Mouse (Mus musculus): Measurements from ENCODE around the gene Raly. TPM values are rescaled to one million over a fixed set of nuclear protein-coding genes. Genes with fewer than 3 reads are reported as not detected.

The Raly gene
- total RNA-seq, 2 experiments from 2014 or later = 190 to 194 TPM

DNA sequence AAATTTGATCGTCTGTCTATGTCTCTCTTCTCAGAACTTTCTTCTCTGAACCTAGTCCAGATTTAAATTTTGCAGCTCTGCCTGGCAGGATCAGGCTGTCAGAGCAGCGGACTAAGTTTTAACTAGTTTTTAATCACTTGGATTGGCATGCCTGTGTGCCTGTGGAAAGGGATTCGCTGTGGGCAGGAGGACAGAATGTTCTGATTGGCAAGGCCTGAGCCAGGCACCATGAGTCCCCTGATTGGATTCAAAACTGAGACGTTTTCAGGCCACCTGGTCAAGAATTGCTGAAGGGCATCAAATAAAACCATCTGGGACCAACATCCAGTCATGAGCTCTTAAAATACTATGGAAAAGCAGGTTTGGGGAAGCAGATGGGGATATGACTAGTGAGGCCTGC, 8.5 kb upstream of the Raly start:
- no peak for DNase-seq (ENCODE audit: low spot score in 2 of 2)

DNA sequence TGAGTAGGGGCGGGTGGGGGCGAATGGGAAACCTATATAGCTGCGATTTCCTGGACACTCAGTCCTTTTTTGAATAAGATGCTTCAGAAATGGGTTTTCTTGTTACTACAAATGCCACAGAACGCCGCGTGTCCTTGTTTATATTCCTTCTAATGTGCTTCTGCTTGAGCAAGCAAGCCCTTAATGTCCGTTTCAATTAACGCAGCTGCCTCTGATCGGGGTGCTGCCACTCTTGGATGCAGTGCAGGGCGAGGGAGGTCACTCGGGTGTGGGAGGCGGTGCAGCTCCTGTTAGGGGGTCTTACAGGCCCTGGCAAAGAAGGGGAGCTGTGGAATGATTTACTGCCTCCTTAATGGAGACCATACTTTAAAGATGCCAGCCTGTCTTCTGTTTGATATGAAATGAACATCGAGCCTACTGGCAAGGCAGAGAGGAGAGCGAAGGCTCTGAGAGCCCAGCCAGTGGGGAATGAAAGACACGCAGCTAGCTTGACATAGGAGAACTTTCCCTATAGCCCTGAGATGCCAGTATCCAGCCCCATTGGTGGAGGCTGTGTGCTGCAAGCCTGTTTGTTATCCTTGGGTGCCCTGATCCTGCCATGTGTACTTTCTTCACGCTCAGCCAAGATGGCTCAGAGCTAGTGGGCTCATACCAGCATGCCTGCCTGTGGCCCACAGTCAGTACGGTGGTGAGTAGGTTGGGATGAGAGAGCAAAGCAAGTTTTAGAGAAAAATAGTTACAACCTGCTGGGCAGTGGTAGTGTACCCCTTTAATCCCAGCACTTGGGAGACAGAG, 7.8 kb upstream of the Raly start:
- no peak for DNase-seq (ENCODE audit: low spot score in 2 of 2)

DNA sequence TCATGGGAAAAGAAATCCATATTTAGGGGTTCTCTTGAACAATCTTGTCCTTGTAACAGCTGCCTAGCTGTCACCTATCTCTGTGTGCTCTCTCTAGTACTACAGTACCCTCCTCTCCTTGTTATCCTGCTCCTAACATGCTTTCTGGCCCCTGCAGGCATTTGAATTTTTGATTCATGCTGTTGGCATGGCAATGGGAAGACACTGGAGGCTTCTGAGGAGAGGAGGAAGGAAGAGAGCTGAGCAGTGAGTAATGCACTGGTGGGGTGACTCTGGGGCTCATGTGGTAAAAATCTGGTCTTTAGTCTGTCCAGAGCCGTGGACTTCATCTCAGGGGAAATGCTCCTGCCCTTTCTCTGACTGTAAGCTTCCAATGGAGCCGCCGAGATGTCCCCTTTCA, 5.6 kb upstream of the Raly start:
- no peak for DNase-seq (ENCODE audit: low spot score in 2 of 2)

DNA sequence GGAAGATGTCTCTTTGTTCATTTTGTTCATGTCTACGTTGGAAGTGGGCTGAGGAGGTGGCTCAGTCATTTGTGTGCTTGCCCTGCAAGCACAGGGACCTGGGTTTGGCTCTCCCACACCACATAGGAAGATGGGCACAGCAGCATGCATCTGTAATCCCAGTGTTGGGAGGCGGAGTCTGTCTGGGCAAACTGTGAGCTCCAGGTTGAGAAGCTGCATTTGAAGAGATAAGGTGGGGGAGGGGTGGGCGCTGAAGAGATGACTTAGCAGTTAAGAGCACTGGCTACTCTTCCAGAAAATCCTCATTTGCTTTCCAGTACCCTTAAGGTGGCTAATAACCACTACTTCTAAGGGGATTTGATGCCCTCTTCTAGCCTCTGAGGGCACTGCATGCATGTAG, 4.7 kb upstream of the Raly start:
- no peak for DNase-seq (ENCODE audit: low spot score in 2 of 2)

DNA sequence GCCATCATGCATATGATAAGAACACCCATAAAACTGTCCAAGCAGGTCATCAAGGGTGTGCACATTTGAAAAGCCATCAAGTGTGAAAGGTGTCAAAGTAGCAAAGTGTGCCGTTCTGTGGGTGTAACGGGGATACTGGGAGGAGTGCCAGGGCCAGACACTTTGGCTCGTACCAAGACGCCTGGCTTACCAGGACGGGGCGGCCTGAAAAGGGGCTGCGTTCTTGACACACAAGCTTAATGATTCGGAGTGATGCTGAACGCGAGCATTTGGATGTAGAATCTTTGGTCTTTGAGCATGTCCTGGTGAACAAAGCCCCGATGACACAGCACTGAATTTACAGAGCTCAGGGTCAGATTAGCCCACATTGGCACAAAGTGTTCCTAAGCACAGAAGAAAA, 4.1 kb upstream of the Raly start:
- DNase-seq (ENCODE audit: low spot score in 2 of 2) = no peak

DNA sequence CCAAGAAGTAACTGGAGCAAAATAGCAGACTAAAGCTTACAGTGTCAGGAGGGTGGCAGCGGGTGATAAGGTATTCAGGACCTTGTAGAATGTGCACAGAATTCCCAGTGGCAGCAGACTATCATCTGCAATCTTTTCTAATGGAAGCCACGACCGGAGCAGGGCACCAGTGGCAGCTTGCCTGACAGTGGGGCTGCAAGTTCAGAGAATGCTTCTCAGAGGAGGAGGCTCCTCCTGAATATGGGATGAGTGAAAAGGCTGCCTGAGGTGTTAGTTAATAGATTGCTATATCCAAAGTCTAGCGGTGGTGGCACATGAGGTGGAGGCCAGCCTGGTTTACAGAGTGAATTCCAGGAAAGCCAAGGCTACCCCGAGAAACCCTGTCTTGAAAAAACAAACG, 1.5 kb upstream of the Raly start:
- no peak for DNase-seq (ENCODE audit: low spot score in 2 of 2)

DNA sequence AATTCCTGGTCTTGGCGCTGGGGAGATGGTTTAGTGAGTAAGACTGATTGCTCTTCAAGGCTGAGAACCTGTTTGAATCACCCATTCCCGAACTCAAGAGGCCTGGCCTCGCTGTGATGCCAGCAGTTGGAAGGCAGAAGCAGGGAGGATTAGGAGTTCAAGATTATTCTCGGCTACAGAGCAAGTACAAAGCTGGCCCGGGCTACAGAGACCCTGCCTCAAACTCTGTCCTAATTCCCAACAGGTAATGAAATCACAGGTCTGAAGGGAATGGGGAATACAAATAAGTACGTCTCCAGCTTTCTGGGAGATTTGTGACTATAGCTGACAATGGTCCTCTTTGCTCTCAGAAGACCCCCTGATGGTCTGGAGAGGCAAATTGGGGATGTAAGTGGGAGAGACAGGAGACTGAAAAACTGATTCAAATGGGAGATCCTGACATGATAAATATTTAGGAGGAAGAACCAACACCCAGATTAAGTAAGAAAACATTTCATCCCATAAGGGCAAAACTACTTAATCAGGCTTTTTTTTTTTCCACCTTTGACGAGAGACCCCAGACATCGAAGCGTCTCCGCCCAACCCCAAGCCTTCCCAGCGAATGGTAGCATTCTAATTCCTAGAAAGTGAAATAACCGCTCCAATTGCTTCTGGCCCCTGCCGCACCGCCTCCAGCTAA, 780 bp upstream of the Raly start:
- peak in 1 of 2 experiments; percentile 36 for DNase-seq (ENCODE audit: low spot score in 2 of 2)

DNA sequence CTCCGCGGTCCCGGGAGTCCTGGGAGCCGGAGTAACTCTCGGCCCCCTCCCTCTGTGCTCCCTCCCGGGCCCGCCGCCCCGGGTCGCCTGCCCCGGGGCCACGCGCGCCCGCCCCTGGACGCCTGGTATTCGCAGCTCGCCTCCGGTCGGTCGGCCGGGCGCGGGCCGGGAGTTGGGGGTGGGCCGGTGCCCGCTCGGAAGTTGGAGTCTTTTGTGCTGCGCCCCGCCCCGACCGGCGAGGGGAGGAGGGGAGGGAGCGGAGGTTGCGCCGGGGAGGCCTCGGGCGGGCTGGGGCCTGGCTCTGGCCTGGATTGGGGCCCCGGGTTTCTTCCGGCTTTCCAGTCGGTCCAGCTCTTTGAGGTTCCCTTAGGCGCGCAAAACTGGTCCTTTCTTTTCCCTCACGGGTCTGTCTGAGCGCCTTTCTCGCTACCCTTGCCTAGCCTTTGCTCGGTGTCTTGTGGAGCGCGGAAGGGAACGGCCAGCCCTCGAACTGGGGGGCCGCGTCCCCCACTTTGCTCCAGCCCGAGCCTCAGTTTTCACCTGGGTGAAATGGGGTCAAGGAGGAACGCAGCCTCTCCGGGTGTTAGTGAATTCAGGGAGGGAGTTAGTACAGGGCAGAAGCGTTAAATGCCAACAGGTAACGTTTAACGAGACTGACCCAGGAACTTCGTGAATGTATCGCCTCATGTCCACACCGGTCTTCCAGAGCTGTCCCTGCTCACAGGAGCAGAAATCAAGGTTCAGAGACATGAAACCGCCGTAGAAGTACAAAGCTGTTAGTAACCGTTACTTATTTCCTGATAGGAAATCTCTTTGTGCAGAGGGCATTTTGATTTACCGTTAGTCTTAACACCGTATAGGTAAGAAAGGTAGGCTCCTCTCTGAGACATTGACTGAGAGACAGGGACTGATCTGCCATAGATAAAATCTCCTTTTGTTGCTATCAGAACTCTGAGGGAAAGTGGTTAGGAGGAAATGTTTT, 1.1 kb downstream of the Raly start:
- peak; percentile 78 to 83 for DNase-seq (ENCODE audit: low spot score in 2 of 2)

DNA sequence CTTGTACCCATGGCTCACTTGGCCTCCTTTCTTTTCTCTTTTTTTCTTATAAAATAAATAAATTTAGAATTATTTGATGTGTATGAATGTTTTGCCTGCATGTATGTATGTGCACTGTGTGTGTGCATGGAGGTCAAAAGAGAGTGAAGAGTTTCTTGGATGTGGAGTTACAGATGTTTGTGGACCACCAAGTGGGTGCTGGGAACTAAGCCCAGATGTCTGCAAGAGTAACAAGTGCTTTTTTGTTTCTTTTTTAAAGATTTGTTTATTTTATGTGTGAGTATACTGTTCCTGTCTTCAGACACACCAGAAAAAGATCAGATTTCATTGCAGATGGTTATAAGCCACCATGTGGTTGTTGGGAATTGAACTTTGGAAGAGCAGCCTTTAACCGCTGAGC, 12.5 kb downstream of the Raly start:
- DNase-seq (ENCODE audit: low spot score in 2 of 2) = no peak

DNA sequence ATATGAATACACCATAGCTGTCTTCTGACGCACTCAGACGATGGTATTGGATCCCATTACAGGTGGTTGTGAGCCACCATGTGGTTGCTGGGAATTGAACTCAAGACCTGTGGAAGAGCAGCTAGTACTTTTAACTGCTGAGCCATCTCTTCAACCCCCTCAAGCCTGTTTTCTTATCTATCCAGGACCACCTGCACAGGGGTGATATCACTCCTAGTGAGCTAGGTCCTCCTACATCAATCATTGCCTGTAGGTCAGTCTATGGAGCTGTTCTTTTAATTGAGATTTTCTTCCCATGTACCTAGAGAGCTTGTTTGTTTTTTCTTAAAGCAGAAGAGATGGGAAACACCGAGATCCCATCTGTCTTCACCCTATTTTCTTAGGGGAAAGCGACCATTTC, 12.9 kb downstream of the Raly start:
- DNase-seq (ENCODE audit: low spot score in 2 of 2) = no peak

DNA sequence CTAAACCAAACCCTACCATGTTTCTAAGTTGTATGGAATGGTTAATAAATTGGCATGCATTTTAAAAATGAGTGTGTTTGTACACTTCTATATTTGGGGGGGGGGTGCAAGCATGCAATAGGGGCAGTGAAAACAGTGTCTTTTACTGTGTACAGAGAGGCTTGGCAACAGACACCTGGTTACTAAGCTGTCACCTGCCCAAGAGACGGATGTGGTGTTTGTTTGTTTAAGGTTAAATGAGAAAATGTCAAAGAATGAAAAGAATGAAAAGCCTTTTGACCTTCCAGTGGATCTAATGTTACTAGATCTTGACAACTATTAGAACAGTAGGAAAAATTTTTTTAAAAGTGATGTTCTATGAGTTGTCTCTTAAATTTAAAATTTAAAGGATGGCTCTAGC, 16.8 kb downstream of the Raly start:
- DNase-seq (ENCODE audit: low spot score in 2 of 2) = no peak

DNA sequence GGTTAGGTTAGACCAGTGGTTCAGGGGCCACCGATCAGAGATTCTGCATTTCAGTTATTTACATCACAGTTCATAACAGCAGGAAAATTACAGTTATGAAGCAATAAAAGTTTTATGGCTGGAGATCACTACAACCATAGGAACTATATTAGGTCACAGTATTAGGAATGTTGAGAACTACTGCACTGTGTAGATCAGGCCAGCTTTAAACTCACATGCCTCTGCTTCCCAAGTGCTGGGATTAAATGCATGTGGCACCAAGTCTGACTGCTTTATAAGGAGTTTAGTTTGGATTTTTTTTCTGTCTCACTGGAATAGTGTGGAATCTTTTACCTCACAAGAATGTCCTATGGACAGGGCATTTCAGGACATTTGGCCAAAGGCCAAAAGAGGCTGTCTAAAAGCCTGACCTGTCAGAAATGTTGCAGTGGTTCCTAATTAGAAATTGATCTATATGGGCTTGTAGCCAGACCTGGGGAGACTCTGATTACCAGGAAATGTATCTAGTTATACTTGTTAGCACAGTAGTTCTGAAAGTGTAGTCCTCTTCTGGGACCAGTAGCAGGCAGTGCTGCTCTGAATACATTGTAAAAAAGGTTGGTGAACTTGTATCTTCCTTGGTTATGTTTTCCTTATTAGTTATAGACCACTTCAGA, 18.3 kb downstream of the Raly start:
- DNase-seq (ENCODE audit: low spot score in 2 of 2) = no peak

DNA sequence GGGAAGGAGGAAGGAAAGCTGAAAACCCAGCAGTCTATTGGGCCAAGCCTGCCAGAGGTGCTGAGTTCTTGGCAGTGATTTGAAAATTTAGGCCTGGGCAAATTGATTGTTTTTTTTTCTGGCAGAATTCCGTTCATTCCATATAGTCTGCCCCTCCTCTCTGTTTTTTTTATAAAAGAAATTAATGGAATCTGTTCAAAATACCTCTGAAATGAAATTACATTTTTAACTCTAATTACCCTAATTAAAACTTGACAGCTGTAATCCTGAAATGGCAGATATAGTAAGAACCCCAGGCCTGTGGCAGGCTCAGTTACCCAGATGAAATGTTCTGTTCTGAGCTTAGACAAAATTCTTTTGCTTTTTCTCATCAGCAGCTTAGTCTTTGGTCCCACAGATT, 19.9 kb downstream of the Raly start:
- DNase-seq (ENCODE audit: low spot score in 2 of 2) = no peak

DNA sequence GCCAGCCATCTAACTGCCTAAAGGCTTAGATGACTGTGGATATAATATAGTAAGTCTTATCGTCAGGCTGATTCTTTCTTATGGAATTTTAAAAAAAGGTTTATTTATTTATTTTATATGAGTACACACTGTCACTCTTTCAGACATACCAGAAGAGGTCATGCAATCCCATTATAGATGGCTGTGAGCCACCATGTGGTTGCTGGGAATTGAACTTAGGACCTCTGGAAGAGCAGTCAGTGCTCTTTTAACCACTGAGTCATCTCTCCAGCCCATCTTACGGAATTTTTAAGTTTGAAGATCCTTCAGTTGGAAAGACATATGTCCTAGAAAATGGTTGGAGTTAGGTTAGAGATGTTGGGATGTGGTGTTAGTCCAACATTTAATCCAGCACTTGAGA, 22.5 kb downstream of the Raly start:
- DNase-seq (ENCODE audit: low spot score in 2 of 2) = no peak

DNA sequence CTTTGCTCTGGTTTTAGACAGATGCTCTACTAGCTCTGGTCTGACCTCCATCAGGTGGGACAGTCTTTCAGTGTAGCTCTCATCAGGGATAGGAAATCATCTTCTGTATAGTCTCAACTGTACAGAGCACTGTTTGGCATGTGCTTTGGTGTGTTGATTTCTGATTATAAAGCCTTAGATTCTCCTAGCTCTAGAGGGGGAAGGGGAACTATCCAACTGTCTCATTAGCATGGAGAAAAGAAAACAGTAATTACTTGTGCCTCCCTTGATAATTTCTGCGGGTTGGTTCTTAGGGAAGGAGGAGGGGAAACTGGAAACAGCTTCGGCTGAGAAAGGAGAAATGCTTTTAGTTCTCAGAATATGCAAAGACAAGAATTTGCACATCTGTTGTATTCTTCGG, 26.2 kb downstream of the Raly start:
- no peak for DNase-seq (ENCODE audit: low spot score in 2 of 2)

DNA sequence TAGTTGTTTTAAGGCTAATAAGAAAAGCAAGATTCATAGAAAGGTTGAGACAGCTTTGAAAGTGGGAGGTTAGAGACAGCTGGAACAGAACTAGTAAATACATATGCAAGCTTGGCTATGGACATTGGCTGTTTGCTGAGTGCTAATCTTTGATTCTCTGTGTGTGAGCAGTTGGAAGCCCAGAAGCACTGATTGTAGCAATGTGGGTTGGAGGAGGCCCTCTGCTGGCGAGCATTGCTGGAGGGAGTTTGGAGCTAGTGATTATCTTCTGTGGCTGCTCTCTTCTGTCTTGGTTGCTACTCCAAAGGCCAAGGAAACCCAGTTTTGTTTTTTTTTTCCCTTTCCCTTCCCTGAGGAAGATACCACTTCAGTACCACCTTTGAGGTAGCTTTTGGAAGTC, 26.9 kb downstream of the Raly start:
- peak in 1 of 2 experiments; percentile 35 for DNase-seq (ENCODE audit: low spot score in 2 of 2)

DNA sequence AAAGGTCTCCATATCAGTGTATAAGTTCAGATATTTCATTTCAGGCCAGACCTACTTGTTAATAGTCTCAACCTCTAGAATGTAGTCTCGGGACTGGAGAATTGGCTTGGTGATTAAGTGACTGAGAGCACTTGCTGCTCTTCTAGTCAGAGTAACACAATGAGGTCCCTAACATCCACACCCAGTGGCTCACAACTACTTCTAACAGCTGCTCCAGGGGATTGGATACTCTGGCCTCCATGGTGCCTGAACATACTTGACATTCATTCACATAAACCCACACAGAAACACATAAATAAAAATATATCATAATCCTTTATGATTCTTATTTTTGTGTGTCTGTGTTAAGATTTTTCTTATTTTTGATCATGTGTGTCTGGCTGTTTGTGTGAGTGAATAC, 27.7 kb downstream of the Raly start:
- no peak for DNase-seq (ENCODE audit: low spot score in 2 of 2)

DNA sequence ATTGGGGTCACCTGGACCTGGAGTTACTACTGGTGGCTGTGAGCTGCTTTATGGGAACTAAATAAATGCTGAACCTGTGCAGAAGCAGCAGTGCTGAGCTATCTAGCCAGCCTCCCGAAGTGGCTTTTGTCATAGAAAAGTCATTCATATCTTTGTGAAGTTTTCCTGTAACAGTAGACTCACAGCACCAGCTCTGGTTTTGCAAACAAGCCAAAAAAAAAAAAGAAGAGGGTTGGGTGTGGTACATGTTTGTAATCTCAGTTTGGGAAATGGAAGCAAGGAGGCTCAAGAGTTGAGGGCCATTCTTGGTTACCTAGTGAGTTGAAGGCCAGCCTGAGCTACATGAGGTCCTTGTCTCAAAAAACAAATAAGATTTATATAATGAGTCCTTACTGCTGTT, 29.4 kb downstream of the Raly start:
- no peak for DNase-seq (ENCODE audit: low spot score in 2 of 2)

DNA sequence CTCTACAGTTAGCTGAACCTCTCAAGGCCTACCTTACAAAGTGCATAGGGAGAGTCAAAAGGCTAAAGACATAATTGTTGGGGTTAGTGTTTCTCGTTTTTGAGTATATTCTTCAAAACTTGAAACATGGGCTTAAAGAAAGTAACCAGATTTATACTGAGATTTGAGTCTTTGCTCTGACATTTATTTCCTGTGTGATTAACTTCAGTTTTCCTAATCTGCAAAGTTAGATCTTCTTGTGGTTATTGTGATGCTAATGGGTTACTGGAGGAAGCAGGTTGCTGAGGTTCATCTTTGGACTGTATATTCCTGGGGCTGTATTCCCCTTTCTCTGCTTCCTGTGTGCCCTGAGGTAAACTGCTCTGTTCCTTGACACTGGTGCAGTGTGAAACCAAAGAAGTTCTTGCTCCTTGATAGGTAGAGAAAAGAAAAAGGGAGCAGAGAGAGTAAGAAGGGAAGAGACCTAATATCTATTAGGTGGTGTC, 35.2 kb downstream of the Raly start:
- no peak for DNase-seq (ENCODE audit: low spot score in 2 of 2)

DNA sequence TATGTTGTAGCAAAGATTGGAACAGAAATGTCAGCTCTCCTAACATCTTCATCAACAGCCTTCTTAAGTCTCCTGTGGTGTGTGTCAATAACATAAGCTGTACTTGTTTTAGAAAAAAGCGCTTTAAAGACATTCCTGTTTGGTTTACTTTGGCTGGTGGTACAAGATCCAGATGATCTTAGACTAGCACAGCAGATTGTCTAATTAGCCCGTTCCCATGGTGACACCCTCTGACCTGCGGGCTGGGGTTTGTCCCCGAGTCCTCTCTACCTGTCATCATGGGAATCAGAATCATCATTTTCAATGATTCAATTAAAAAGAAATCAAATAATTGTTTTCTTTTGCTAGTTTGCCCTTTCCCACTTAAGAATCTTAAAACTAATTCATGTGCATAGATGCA, 36.6 kb downstream of the Raly start:
- DNase-seq (ENCODE audit: low spot score in 2 of 2) = no peak

DNA sequence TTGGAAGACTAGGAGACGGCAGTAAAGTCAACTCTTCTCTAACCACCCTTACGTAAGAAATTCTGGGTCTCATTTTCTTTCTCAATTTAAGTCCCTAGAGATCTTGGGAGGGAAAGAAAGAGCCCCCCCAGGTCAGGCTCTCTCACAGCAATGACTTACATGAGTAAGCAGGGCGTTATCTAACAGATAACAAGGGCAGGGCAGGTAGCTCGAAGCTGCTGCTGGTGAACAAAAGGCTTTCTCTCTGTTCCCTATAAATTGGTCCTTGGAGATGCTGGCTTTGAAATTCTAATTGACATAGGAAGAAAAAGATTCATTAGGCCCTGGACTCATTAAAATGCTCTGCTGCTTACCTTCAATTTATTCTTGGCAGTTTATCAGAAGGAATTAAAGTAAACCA, 41.6 kb downstream of the Raly start:
- no peak for DNase-seq (ENCODE audit: low spot score in 2 of 2)
